ENCODE assay signal across 11 mouse cellular contexts in genomic region chr6:89033433-89034298, GRCm38 (mm10).
DNase-seq lines count a peak whose midpoint lies in the region; ATAC-seq lines count a peak whose summit lies in the region.
"Had no signal": no experiment of that assay in that cellular context is flagged by ENCODE, and none has a peak within 500 bp of the region (broad histone marks: within the 10 kb centered on the region; RNA-seq: fewer than 3 reads in every experiment).

No protein-coding gene starts in this region.

- no peak overlapping the region for H3K4me2 ChIP-seq in forebrain, embryonic 14.5 days (ENCODE audit: low read length)
- no peak overlapping the region for H3K4me2 ChIP-seq in midbrain, embryonic 11.5 days
- H3K4me2 ChIP-seq: hindbrain, embryonic 13.5 days; limb, embryonic 12.5 days; midbrain, embryonic 12.5 days had no signal

- no peak overlapping the region for H3K9ac ChIP-seq in forebrain, embryonic 14.5 days (ENCODE audit: low read length)
- no peak overlapping the region for H3K9ac ChIP-seq in midbrain, embryonic 11.5 days (ENCODE audit: low read length)
- H3K9ac ChIP-seq: limb, embryonic 12.5 days had no signal

- no peaks in the 10 kb centered on the region for H3K36me3 ChIP-seq in forebrain, embryonic 10.5 days (replicated peaks)
- no peaks in the 10 kb centered on the region for H3K36me3 ChIP-seq in forebrain, embryonic 14.5 days (ENCODE audit: control insufficient read depth, insufficient read depth, low read length)
- H3K36me3 ChIP-seq in midbrain, embryonic 10.5 days = no peaks in the 10 kb centered on the region
- H3K36me3 ChIP-seq in midbrain, embryonic 11.5 days (ENCODE audit: control insufficient read depth, insufficient read depth, low read length) = no peaks in the 10 kb centered on the region
- H3K36me3 ChIP-seq: hindbrain, embryonic 13.5 days; limb, embryonic 12.5 days; midbrain, embryonic 12.5 days had no signal

- DNase-seq in forebrain, embryonic 10.5 days (ENCODE audit: extremely low spot score, low spot score) = no peak
- DNase-seq in forebrain, embryonic 14.5 days (ENCODE audit: low spot score) = no peak
- no peak for DNase-seq in midbrain, embryonic 10.5 days (ENCODE audit: low spot score)
- DNase-seq in midbrain, embryonic 11.5 days (ENCODE audit: low spot score, missing footprints) = no peak
- peak; percentile 11 for DNase-seq in kidney, postnatal 14 days
- DNase-seq in thymus, postnatal 4 days = peak; percentile 63
- DNase-seq in ovary, adult 18-20 months (ENCODE audit: low spot score) = no peak
- no peak for DNase-seq in yolk sac, embryonic 10.5 days (ENCODE audit: low spot score)

- WGBS in forebrain, embryonic 10.5 days = 56% methylated on average over 5 of the region's 5 CpGs
- WGBS in forebrain, embryonic 14.5 days = 62% methylated on average over 5 of the region's 5 CpGs
- WGBS in midbrain, embryonic 10.5 days = 50% methylated on average over 5 of the region's 5 CpGs
- 53% methylated on average over 5 of the region's 5 CpGs for WGBS in midbrain, embryonic 11.5 days

- peak overlapping the region; percentile 35; the same call in 1 of the 2 replicates for H3K27ac ChIP-seq in forebrain, embryonic 10.5 days
- no peak overlapping the region for H3K27ac ChIP-seq in forebrain, embryonic 14.5 days (ENCODE audit: low read depth, low read length)
- peak overlapping the region; percentile 81 for H3K27ac ChIP-seq in midbrain, embryonic 10.5 days (replicated peaks)
- H3K27ac ChIP-seq in midbrain, embryonic 11.5 days (ENCODE audit: low read depth, low read length) = no peak overlapping the region
- H3K27ac ChIP-seq: limb, embryonic 12.5 days had no signal

- no peaks in the 10 kb centered on the region for H3K9me3 ChIP-seq in forebrain, embryonic 10.5 days
- no peaks in the 10 kb centered on the region for H3K9me3 ChIP-seq in forebrain, embryonic 14.5 days (replicated peaks; ENCODE audit: control insufficient read depth, low read length)
- H3K9me3 ChIP-seq in midbrain, embryonic 10.5 days (replicated peaks) = no peaks in the 10 kb centered on the region
- no peaks in the 10 kb centered on the region for H3K9me3 ChIP-seq in midbrain, embryonic 11.5 days (ENCODE audit: control insufficient read depth, low read length)
- H3K9me3 ChIP-seq: hindbrain, embryonic 13.5 days; limb, embryonic 12.5 days; midbrain, embryonic 12.5 days had no signal

- H3K4me3 ChIP-seq in forebrain, embryonic 10.5 days = no peak overlapping the region
- H3K4me3 ChIP-seq in forebrain, embryonic 14.5 days (ENCODE audit: low read depth, low read length) = no peak overlapping the region
- no peak overlapping the region for H3K4me3 ChIP-seq in midbrain, embryonic 10.5 days
- H3K4me3 ChIP-seq in midbrain, embryonic 11.5 days (ENCODE audit: low read depth, low read length) = no peak overlapping the region
- H3K4me3 ChIP-seq: hindbrain, embryonic 13.5 days; limb, embryonic 12.5 days; midbrain, embryonic 12.5 days had no signal

- no peak for ATAC-seq in forebrain, embryonic 14.5 days
- no peak for ATAC-seq in midbrain, embryonic 11.5 days (ENCODE audit: low FRiP score)

- H3K27me3 ChIP-seq in forebrain, embryonic 10.5 days (ENCODE audit: poor library complexity, severe bottlenecking) = peaks cover 54% of the 10 kb centered on the region
- peaks cover 25% of the 10 kb centered on the region for H3K27me3 ChIP-seq in forebrain, embryonic 14.5 days (replicated peaks; ENCODE audit: control insufficient read depth, insufficient read depth, low read length)
- peaks cover 45% of the 10 kb centered on the region for H3K27me3 ChIP-seq in midbrain, embryonic 10.5 days (ENCODE audit: low read depth, poor library complexity, severe bottlenecking)
- no peaks in the 10 kb centered on the region for H3K27me3 ChIP-seq in midbrain, embryonic 11.5 days (ENCODE audit: control insufficient read depth, insufficient read depth, low read length)

- H3K4me1 ChIP-seq in forebrain, embryonic 10.5 days = peaks cover 38% of the 10 kb centered on the region
- H3K4me1 ChIP-seq in forebrain, embryonic 14.5 days (ENCODE audit: control insufficient read depth, insufficient read depth, low read length) = peaks cover 18% of the 10 kb centered on the region
- peaks cover 59% of the 10 kb centered on the region for H3K4me1 ChIP-seq in midbrain, embryonic 10.5 days
- H3K4me1 ChIP-seq in midbrain, embryonic 11.5 days (ENCODE audit: control insufficient read depth, insufficient read depth, low read length) = peaks cover 27% of the 10 kb centered on the region
- H3K4me1 ChIP-seq: limb, embryonic 12.5 days had no signal

Comparison
In these comparisons a context has a peak if more than half of its experiments do, and no peak if none do; other contexts are left out.
1. H3K27ac ChIP-seq: peak in forebrain, embryonic 10.5 days (single experiment) and midbrain, embryonic 10.5 days (single experiment); none in forebrain, embryonic 14.5 days (single experiment) and midbrain, embryonic 11.5 days (single experiment).
2. DNase-seq: peak in kidney, postnatal 14 days (single experiment) and thymus, postnatal 4 days (single experiment); none in forebrain, embryonic 10.5 days (single experiment), forebrain, embryonic 14.5 days (single experiment), midbrain, embryonic 10.5 days (single experiment), midbrain, embryonic 11.5 days (single experiment), ovary, adult 18-20 months (single experiment) and yolk sac, embryonic 10.5 days (single experiment).